Mouse (Mus musculus) ES-E14 (cell line): ENCODE measurements at regions not wholly inside any gene's neighbourhood (a gene's known extent, or its start where the extent isn't known, plus 50 kb on each side); places are given as distances from the start of the nearest gene placed in this dataset.

Experiments
- CHD2 ChIP-seq: IDR thresholded peaks from 2 replicates; pipeline ENCODE4 v1.6.1; 2014; ENCODE audit warnings: mild to moderate bottlenecking, low read depth, low read length, inconsistent platforms
- MAFK ChIP-seq: IDR thresholded peaks from 2 replicates; pipeline ENCODE4 v1.6.1; 2014; ENCODE audit warnings: mild to moderate bottlenecking, low read depth, low read length, inconsistent platforms; ENCODE audit not compliant: insufficient read depth

DNA sequence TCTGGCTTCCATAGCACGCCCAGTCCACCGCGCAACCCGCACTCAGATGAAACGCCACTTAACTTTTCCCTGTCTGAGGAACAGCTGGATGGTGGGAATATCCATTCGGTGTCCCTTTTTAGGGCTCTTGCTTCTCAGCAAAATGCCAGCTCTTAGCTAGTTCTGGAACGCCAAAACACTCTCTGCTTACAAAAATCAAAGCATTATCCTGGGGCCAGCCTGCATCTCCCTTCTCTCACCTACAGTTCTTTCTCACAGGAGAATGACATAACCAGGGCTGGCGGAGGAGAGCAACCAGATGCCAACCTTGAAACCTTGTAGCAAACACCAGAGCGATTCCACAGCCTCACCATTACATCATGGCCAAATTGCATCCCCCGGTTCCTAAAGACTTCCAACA is 236.4 kb upstream of the Kazn start:
- TF ChIP-seq MAFK (no peak), CHD2 (no peak)
